Mouse (Mus musculus) heart, embryonic 14.5 days (tissue): Measurements from ENCODE around the gene Man1c1. TPM values are rescaled to one million over a fixed set of nuclear protein-coding genes. Genes with fewer than 3 reads are reported as not detected.
A peak's percentile ranks its signal among the peaks of the same experiment; 100 is the strongest.

ENCODE experiments used
- ATAC-seq: fragments of 200-750 bp; cut with Nextera tagmentation; 2 replicates; pipeline ENCODE4 v1.8.0; 2017; ENCODE audit warnings: low read depth, moderate TSS enrichment; ENCODE audit not compliant: insufficient number of reproducible peaks, insufficient read depth, low FRiP score
- H3K27ac ChIP-seq, 2 experiments: fragments of 200-500 bp in 1 of 2; fragments of 300-500 bp in 1 of 2; sonication (generic) in 1 of 2; replicated peaks in 1 of 2; 2 replicates each; pipeline ENCODE4 v1.5.1; 2012 to 2014; ENCODE audit warnings: low read depth in 2 of 2, low read length in 2 of 2, control low read depth in 1 of 2, mild to moderate bottlenecking in 1 of 2, mixed read lengths in 1 of 2; ENCODE audit not compliant: control insufficient read depth in 1 of 2, insufficient read depth in 1 of 2
- H3K27me3 ChIP-seq: fragments of 300-500 bp; sonication (generic); 2 replicates; pipeline ENCODE4 v1.6.1; 2014; ENCODE audit warnings: mild to moderate bottlenecking, low read length, control low read depth; ENCODE audit not compliant: control insufficient read depth, insufficient read depth
- H3K36me3 ChIP-seq: fragments of 300-500 bp; sonication (generic); 2 replicates; pipeline ENCODE4 v1.6.1; 2014; ENCODE audit warnings: mild to moderate bottlenecking, control low read depth, low read length, mixed read lengths; ENCODE audit not compliant: control insufficient read depth, insufficient read depth
- H3K4me1 ChIP-seq, 2 experiments: fragments of 200-500 bp in 1 of 2; fragments of 300-500 bp in 1 of 2; sonication (generic) in 1 of 2; 2 replicates each; pipeline ENCODE4 v1.6.1; 2012 to 2014; ENCODE audit warnings: low read length in 2 of 2, control low read depth in 1 of 2, mixed read lengths in 1 of 2; ENCODE audit not compliant: control insufficient read depth in 2 of 2, insufficient read depth in 2 of 2
- H3K4me2 ChIP-seq: fragments of 300-500 bp; sonication (generic); 2 replicates; pipeline ENCODE4 v1.6.1; 2014; ENCODE audit warnings: mild to moderate bottlenecking, low read length
- H3K4me3 ChIP-seq, 2 experiments: fragments of 200-500 bp in 1 of 2; fragments of 300-500 bp in 1 of 2; sonication (generic) in 1 of 2; 2 replicates each; pipeline ENCODE4 v1.5.1; 2012 to 2014; ENCODE audit warnings: low read length in 2 of 2, mild to moderate bottlenecking in 2 of 2, control low read depth in 1 of 2, low read depth in 1 of 2, moderate library complexity in 1 of 2; ENCODE audit not compliant: control insufficient read depth in 1 of 2, insufficient read depth in 1 of 2
- H3K9ac ChIP-seq: fragments of 300-500 bp; sonication (generic); 2 replicates; pipeline ENCODE4 v1.6.1; 2014; ENCODE audit warnings: mild to moderate bottlenecking, low read length
- H3K9me3 ChIP-seq: fragments of 300-500 bp; sonication (generic); 2 replicates; pipeline ENCODE4 v1.6.1; 2016; ENCODE audit warnings: low read length, control low read depth; ENCODE audit not compliant: control insufficient read depth
- WGBS: fragments of 180-500 bp; shearing (Covaris S2); extraction: QIAGEN DNeasy Blood & Tissue Kit; methylation state at CpG from one replicate; pipeline ENCODE4 v1.1.7; 2014; 5-methylcytosine and 5-hydroxymethylcytosine counted together
- polyA plus RNA-seq: library from polyadenylated mRNA; unstranded; fragments of >200 nt; fragmentation: Nextera tagmentation; extraction: Ambion mirVana; gene quantifications from 2 replicates; pipeline ENCODE4 v1.2.1, GENCODE M21; 2014

Man1c1 gene
- polyA plus RNA-seq, 1 experiment from 2014 or later = 7.8 TPM

- no peak for ATAC-seq
- H3K27ac ChIP-seq = no peak overlapping the region
- H3K27me3 ChIP-seq = no peaks in the 10 kb centered on the region
- no peak overlapping the region for H3K4me3 ChIP-seq
- peaks cover 26 to 30% of the 10 kb centered on the region in 2 experiments for H3K4me1 ChIP-seq
- no peak overlapping the region for H3K9ac ChIP-seq
- WGBS = 94% methylated on average over 19 of the region's 19 CpGs
- H3K4me2 ChIP-seq = no peak overlapping the region
- no peaks in the 10 kb centered on the region for H3K9me3 ChIP-seq
- no peaks in the 10 kb centered on the region for H3K36me3 ChIP-seq
Measured at GRCm38 (mm10) chr4:134666391-134666790, 37.7 kb downstream of the Man1c1 start.

GRCm38 (mm10) chr4:134663052-134663451, 41.0 kb downstream of the Man1c1 start:
- no peak overlapping the region for H3K4me3 ChIP-seq
- H3K4me1 ChIP-seq = peaks cover 37 to 38% of the 10 kb centered on the region in 2 experiments
- H3K27ac ChIP-seq = peak overlapping the region; percentile 79 to 85
- WGBS = 2% methylated on average over 10 of the region's 10 CpGs
- H3K9me3 ChIP-seq = no peaks in the 10 kb centered on the region
- H3K27me3 ChIP-seq = no peaks in the 10 kb centered on the region
- peak overlapping the region; percentile 24 for H3K4me2 ChIP-seq
- H3K9ac ChIP-seq = no peak overlapping the region
- peak; percentile 78 for ATAC-seq
- H3K36me3 ChIP-seq = no peaks in the 10 kb centered on the region

- Histone ChIP-seq H3K4me1 (peaks cover 37 to 41% of the 10 kb centered on the region in 2 experiments), H3K27me3 (no peaks in the 10 kb centered on the region), H3K9ac (peak overlapping the region; percentile 54; the same call in 1 of the 2 replicates), H3K9me3 (no peaks in the 10 kb centered on the region), H3K36me3 (no peaks in the 10 kb centered on the region), H3K4me2 (0 out of 2 replicates have a peak overlapping the region, but pooled peaks have one; percentile 65), H3K4me3 (no peak overlapping the region), H3K27ac (no peak overlapping the region)
- no peak for ATAC-seq
- 62% methylated on average over 18 of the region's 18 CpGs for WGBS
Measured at GRCm38 (mm10) chr4:134660630-134661183, 43.4 kb downstream of the Man1c1 start.

- Histone ChIP-seq H3K27ac (peak overlapping the region; percentile 17 to 25; a peak in 1 of 4 replicates), H3K9me3 (no peaks in the 10 kb centered on the region), H3K4me2 (peak overlapping the region; percentile 65), H3K9ac (0 out of 2 replicates have a peak overlapping the region, but pooled peaks have one; percentile 4), H3K36me3 (no peaks in the 10 kb centered on the region), H3K27me3 (no peaks in the 10 kb centered on the region), H3K4me1 (peaks cover 37 to 41% of the 10 kb centered on the region in 2 experiments), H3K4me3 (peak overlapping the region; percentile 10 to 13; a peak in 3 of 4 replicates)
- 11% methylated on average over 27 of the region's 27 CpGs for WGBS
- no peak for ATAC-seq
Measured at GRCm38 (mm10) chr4:134659354-134660301, 44.5 kb downstream of the Man1c1 start.

GRCm38 (mm10) chr4:134657473-134657872, 46.6 kb downstream of the Man1c1 start:
- H3K27ac ChIP-seq = no peak overlapping the region
- H3K4me2 ChIP-seq = no peak overlapping the region
- ATAC-seq = no peak
- H3K9ac ChIP-seq = no peak overlapping the region
- 77% methylated on average over 5 of the region's 5 CpGs for WGBS
- no peak overlapping the region for H3K4me3 ChIP-seq
- peaks cover 29 to 37% of the 10 kb centered on the region in 2 experiments for H3K4me1 ChIP-seq
- no peaks in the 10 kb centered on the region for H3K36me3 ChIP-seq
- H3K27me3 ChIP-seq = no peaks in the 10 kb centered on the region
- H3K9me3 ChIP-seq = no peaks in the 10 kb centered on the region

GRCm38 (mm10) chr4:134654391-134654790, 49.7 kb downstream of the Man1c1 start:
- ATAC-seq = no peak
- Histone ChIP-seq H3K27ac (no peak overlapping the region), H3K27me3 (no peaks in the 10 kb centered on the region), H3K4me2 (no peak overlapping the region), H3K9me3 (no peaks in the 10 kb centered on the region), H3K4me3 (no peak overlapping the region), H3K4me1 (peaks cover 9 to 14% of the 10 kb centered on the region in 2 experiments), H3K36me3 (no peaks in the 10 kb centered on the region), H3K9ac (no peak overlapping the region)
- 78% methylated on average over 6 of the region's 6 CpGs for WGBS

GRCm38 (mm10) chr4:134652720-134653119, 51.4 kb downstream of the Man1c1 start:
- H3K9ac ChIP-seq = no peak overlapping the region
- H3K4me3 ChIP-seq = no peak overlapping the region
- peaks cover 5 to 10% of the 10 kb centered on the region in 2 experiments; a peak in 2 of 4 replicates for H3K4me1 ChIP-seq
- H3K27me3 ChIP-seq = no peaks in the 10 kb centered on the region
- no peak overlapping the region for H3K27ac ChIP-seq
- 90% methylated on average over 4 of the region's 4 CpGs for WGBS
- no peak for ATAC-seq
- H3K9me3 ChIP-seq = no peaks in the 10 kb centered on the region
- H3K4me2 ChIP-seq = no peak overlapping the region
- H3K36me3 ChIP-seq = no peaks in the 10 kb centered on the region
